Mouse (Mus musculus) CD4-positive, CD25-positive, alpha-beta regulatory T cell (primary cell): ENCODE results near the gene En2. TPM values are rescaled to one million over a fixed set of nuclear protein-coding genes. Genes with fewer than 3 reads are reported as not detected.

Experiments used
- polyA plus RNA-seq: library from polyadenylated mRNA; unstranded; fragments of 100-300 nt; shearing (Covaris generic); gene quantifications from one replicate; pipeline ENCODE4 v1.2.1, GENCODE M21; 2017

Gene En2
- polyA plus RNA-seq = 0.06 TPM

GRCm38 (mm10) chr5:28165358-28166255 lies at the start of gene En2:
TSS of gene En2 (plus strand) at chr5:28165694.

Other genes starting within 250 kb of the En2 start
- gene Insig1, start 94.3 kb upstream of the En2 start, polyA plus RNA-seq = 29.4 TPM
- not detected for gene Cnpy1, start 80.1 kb downstream of the En2 start, polyA plus RNA-seq
- 38.0 TPM for gene Rbm33, start 151.4 kb downstream of the En2 start, polyA plus RNA-seq